Mouse (Mus musculus) olfactory bulb, adult 2 months (tissue): ENCODE measurements around the gene Gm21970. TPM values are rescaled to one million over a fixed set of nuclear protein-coding genes. Genes with fewer than 3 reads are reported as not detected.

Experiments used
- H3K27ac ChIP-seq: fragments of 200-500 bp; 2 replicates; pipeline ENCODE4 v1.5.1; 2012; ENCODE audit warnings: low read depth, low read length; ENCODE audit not compliant: insufficient read depth
- H3K4me1 ChIP-seq: fragments of 200-500 bp; 2 replicates; pipeline ENCODE4 v1.6.1; 2012; ENCODE audit warnings: low read length; ENCODE audit not compliant: control insufficient read depth, insufficient read depth
- H3K4me3 ChIP-seq: fragments of 200-500 bp; 2 replicates; pipeline ENCODE4 v1.5.1; 2012; ENCODE audit warnings: mild to moderate bottlenecking, low read depth, low read length, moderate library complexity; ENCODE audit not compliant: insufficient read depth
- CTCF ChIP-seq: fragments of 200-500 bp; IDR thresholded peaks from 2 replicates; pipeline ENCODE4 v1.5.1; 2012; ENCODE audit warnings: low read depth, mild to moderate bottlenecking, low read length, moderate library complexity; ENCODE audit not compliant: insufficient read depth
- POLR2A ChIP-seq: fragments of 200-500 bp; IDR thresholded peaks from 2 replicates; pipeline ENCODE4 v1.6.1; 2012; ENCODE audit warnings: mild to moderate bottlenecking, low read depth, low read length, moderate library complexity; ENCODE audit not compliant: insufficient read depth
- WGBS: fragments of 180-500 bp; shearing (Covaris S2); methylation state at CpG from one replicate; pipeline ENCODE4 v1.1.7; 2018; 5-methylcytosine and 5-hydroxymethylcytosine counted together
- polyA plus RNA-seq: library from polyadenylated mRNA; stranded (reverse); fragments of >200 nt; gene quantifications from 2 replicates; pipeline ENCODE4 v1.2.4, GENCODE M21; 2012; ENCODE audit warnings: low replicate concordance; ENCODE audit not compliant: missing spikeins, insufficient read depth, insufficient read length

Gm21970 gene
- polyA plus RNA-seq, 1 experiment = not detected

DNA sequence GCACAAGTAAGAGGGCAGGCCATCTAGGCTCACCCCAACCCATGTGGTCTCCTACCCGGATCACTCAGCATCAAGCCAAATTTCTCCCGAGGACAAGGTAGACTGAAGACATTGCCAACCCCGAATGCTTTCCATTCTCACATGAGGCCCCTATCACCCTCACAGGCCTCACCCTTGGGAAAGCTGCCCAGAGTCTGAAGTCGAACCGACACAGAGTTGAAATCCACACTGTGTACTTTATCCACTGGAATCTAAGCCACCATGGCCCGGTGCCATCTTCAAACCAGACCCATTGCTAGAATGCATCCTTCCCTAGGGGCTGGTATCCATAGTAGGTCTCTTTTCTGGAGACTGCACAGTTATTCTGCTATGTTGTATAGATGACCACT, 56.0 kb downstream of the Gm21970 start:
- no peak overlapping the region for H3K27ac ChIP-seq
- H3K4me1 ChIP-seq = peaks cover 6% of the 10 kb centered on the region; the same call in 1 of the 2 replicates
- WGBS = 60% methylated on average over 6 of the region's 6 CpGs
- TF ChIP-seq POLR2A (no peak), CTCF (no peak)
- H3K4me3 ChIP-seq = no peak overlapping the region

DNA sequence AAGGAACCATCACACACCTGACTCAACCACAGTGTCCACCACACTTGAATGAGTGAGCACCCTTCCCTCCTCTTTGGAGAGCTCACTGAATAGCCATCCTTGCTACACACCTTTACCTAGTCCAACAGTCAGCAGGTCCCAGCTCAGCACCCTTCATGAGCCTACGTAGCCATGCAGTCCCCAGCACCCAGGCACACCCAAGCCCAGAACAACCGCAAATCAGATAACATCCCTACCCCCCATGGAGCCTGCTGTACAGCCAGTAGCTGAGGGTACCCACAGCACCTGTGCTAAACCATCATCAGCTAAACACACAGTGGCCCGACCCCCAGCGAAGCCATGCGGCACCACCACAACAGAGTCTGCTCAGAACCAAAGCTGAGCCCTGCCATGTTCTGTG, 56.6 kb downstream of the Gm21970 start:
- TF ChIP-seq CTCF = no peak
- no peak for TF ChIP-seq POLR2A
- Histone ChIP-seq H3K4me3 (no peak overlapping the region), H3K4me1 (peaks cover under 1% of the 10 kb centered on the region; the same call in 1 of the 2 replicates), H3K27ac (no peak overlapping the region)
- 98% methylated on average over 5 of the region's 5 CpGs for WGBS

DNA sequence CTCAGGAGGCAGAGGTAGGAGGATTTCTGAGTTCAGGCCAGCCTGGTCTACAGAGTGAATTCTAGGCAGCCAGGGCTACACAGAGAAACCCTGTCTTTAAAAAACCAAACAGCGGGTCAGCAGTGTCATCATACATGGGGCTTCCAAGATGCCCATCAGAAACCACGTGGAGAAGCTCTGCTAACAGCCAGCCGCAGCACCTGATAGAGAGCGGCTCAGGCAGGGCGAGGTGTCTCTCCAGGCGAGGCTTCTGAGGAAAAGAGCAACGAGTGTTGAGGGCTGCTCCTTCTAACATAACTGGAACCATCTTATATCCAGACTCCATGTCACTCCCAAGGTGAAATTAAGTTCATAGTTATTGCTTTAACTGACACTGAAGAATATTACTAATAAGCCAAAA, 57.4 kb downstream of the Gm21970 start:
- Histone ChIP-seq H3K27ac (no peak overlapping the region), H3K4me3 (no peak overlapping the region), H3K4me1 (no peaks in the 10 kb centered on the region)
- 88% methylated on average over 7 of the region's 7 CpGs for WGBS
- TF ChIP-seq POLR2A = no peak
- no peak for TF ChIP-seq CTCF

- Histone ChIP-seq H3K27ac (no peak overlapping the region), H3K4me1 (no peaks in the 10 kb centered on the region), H3K4me3 (no peak overlapping the region)
- WGBS = 88% methylated on average over 12 of the region's 12 CpGs
- no peak for TF ChIP-seq POLR2A
- no peak for TF ChIP-seq CTCF
Observed at GRCm38 (mm10) chr16:91450137-91451064, 58.9 kb downstream of the Gm21970 start.

GRCm38 (mm10) chr16:91451949-91452348, 60.4 kb downstream of the Gm21970 start:
- Histone ChIP-seq H3K4me1 (no peaks in the 10 kb centered on the region), H3K27ac (no peak overlapping the region), H3K4me3 (no peak overlapping the region)
- TF ChIP-seq POLR2A = no peak
- TF ChIP-seq CTCF = no peak
- WGBS = 80% methylated on average over 2 of the region's 2 CpGs

DNA sequence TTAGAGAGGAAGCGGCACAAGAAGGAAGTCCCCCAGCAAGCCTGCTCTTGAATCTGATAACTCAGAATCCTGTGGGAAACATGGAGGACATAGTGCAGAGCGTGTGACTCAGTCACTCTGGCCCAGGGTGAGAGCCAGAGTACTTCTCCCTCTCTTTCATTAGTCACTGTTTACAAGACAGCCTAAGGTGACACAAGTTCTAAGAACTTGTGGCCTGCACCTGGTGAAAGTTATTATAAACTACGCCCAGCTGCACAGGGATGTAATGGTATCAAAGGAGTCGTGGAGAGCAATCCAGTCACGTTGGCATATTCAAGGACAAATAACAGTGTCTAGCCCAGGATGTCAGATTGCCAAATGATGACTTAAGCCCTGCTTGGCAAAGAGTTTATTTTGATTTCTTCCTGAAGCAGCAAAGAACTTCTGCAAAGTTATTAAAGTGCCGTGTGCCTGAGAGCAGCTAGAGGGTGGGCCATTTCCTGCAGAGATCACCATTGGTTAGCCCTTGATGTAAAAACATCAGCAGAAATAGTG, 60.9 kb downstream of the Gm21970 start:
- H3K27ac ChIP-seq = no peak overlapping the region
- no peak for TF ChIP-seq CTCF
- TF ChIP-seq POLR2A = no peak
- 59% methylated on average over 6 of the region's 6 CpGs for WGBS
- no peaks in the 10 kb centered on the region for H3K4me1 ChIP-seq
- H3K4me3 ChIP-seq = no peak overlapping the region

DNA sequence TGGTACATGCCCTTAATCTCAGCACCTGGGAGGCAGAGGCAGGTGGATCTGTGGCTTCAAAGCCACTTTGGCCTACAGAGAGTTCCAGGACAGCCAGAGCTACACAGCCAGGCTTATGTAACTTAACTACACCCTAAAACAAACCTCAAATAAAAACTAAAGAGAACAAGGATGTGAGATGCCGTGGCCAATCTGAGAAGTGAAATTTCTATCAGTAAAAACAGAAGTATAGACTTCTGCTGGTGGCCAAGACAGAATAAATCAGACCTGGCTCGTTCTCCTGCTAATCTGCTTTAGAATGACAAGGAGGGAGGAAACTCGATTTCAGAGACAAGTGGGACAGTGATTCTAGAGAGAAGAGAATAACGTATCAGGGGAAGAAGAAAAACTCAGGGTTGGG, 64.3 kb downstream of the Gm21970 start:
- TF ChIP-seq CTCF (no peak), POLR2A (no peak)
- WGBS = 77% methylated on average over 4 of the region's 4 CpGs
- Histone ChIP-seq H3K27ac (no peak overlapping the region), H3K4me3 (no peak overlapping the region), H3K4me1 (no peaks in the 10 kb centered on the region)

DNA sequence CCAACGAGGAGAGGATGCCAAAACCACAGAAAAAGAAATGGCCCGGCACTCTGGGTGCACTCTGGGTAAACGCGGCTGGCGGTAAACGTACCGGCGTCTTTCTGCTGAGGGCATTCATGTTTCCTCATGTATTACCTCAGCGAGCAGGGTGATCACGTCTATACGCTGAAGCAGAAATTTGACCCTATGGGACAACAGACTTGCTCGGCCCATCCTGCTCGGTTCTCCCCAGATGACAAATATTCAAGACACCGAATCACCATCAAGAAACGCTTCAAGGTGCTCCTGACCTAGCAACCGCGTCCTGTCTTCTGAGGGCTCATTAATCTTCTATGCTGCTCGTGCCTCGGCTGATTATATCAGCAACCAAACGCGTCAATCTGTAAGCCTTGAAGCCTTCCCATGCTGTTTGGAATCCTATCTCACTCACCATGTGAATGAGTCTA, 66.8 kb downstream of the Gm21970 start:
- Histone ChIP-seq H3K4me3 (no peak overlapping the region), H3K4me1 (no peaks in the 10 kb centered on the region), H3K27ac (no peak overlapping the region)
- WGBS = 78% methylated on average over 21 of the region's 21 CpGs
- TF ChIP-seq POLR2A (no peak), CTCF (no peak)

DNA sequence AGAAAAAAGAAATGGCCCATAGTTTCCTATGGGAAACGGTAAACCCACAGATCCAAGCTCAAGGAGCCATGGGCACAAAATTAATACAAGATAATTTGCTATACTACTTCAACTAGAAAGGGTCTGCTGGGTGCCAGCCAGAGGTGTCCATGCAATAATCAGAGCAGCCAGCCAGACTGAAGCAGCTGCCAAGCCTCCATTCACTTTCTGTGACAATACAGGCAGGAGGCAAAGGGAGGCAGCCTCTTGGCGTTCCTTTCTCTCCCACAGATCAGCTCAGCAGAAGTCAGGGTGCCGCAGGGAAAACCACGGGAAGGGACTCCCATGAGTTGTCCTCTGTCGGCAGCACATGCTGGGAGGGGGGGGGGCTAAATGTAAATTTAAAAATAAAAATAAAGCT, 67.5 kb downstream of the Gm21970 start:
- WGBS = 21% methylated on average over 5 of the region's 5 CpGs
- H3K4me3 ChIP-seq = no peak overlapping the region
- TF ChIP-seq CTCF (no peak), POLR2A (no peak)
- H3K4me1 ChIP-seq = no peaks in the 10 kb centered on the region
- H3K27ac ChIP-seq = no peak overlapping the region
